Mouse (Mus musculus) cerebellum, adult 2 months (tissue): Measurements from ENCODE around the gene Ccdc91.

Experiments used
- CTCF ChIP-seq: fragments of 200-500 bp; IDR thresholded peaks from 2 replicates; pipeline ENCODE4 v1.5.1; 2011; ENCODE audit warnings: low read depth, mild to moderate bottlenecking, control low read depth, low read length, moderate library complexity, borderline replicate concordance; ENCODE audit not compliant: insufficient read depth
- POLR2A ChIP-seq: fragments of 200-500 bp; IDR thresholded peaks from 2 replicates; pipeline ENCODE4 v1.6.1; 2011; ENCODE audit warnings: low read length, control low read depth, borderline replicate concordance; ENCODE audit not compliant: insufficient read depth

DNA sequence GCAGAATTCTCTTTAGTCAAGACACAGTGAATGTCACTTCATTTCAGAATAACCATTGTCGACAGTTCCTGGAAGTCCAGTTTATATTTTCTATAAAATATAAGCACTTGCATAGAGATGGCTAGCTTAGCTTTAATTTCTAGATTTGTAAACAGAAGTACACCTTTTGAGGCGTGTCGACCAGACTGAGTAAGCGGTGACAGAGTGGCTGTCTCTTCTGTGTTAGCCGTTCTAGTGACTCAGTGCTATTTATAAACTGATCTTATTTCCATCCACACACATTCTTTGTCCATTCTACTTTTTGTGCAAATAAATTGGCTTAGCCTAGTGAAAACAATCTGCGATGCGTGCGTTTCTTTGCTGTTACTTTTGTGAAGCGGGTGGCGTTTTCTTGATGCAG is 30.9 kb downstream of the Ccdc91 start:
- TF ChIP-seq CTCF (no peak), POLR2A (no peak)
